Mouse (Mus musculus): ENCODE measurements at regions not wholly inside any gene's neighbourhood (a gene's known extent, or its start where the extent isn't known, plus 50 kb on each side); places are given as distances from the start of the nearest gene placed in this dataset.

DNA sequence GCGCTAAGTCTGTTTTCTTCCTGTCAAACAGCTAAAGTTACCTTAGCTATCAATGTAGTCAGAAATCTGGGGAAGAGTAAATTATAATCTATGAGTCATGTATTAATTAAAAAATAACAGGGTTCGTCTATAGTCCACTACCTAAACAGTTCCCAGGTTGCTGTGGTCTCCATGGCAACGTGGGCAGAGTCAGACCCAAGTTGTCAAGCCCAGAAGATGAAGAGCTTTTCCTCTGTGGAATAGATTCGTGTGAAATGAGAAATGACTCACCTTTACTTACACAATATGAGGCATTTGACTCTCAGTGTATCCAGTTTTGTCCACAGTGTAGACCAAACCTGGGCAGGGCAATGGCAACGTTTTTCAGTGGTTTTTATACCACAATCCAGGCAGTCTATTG, 149.2 kb downstream of the Tmem17 start:
- TF ChIP-seq CTCF (IDR thresholded peaks at IDR 0.05; ENCODE audit: low read depth): no peak
- no peak for TF ChIP-seq EP300 (IDR thresholded peaks at IDR 0.05; ENCODE audit: low read depth)

All from heart, postnatal 0 days (tissue).